Comparison of ENCODE assay signal across 8 mouse cellular contexts in genomic region chr8:84656641-84657126, GRCm38 (mm10). TPM values are rescaled to one million over a fixed set of nuclear protein-coding genes. Genes with fewer than 3 reads are reported as not detected.
DNase-seq lines count a peak whose midpoint lies in the region.

No protein-coding gene starts in this region.

- DNase-seq in cerebellum, adult 18-20 months = peak; percentile 49 to 56
- no peak for DNase-seq in cerebellum, adult 9-10 months
- peak; percentile 91 for DNase-seq in embryo, embryonic 11 days
- peak; percentile 89 for DNase-seq in heart, adult 8-10 months (ENCODE audit: low spot score)
- DNase-seq in kidney, adult 8-10 months = peak; percentile 91 to 92
- peak; percentile 95 for DNase-seq in lung, postnatal 10 days
- peak; percentile 60 for DNase-seq in ovary, postnatal 36 days (ENCODE audit: low spot score)
- no peak for DNase-seq in layer of hippocampus, postnatal 14 days (ENCODE audit: low spot score in 2 of 2)

RNA-seq across cellular contexts. Expression of gene Ier2, which starts 6.0 kb away (rescaled TPM):
- total RNA-seq in heart, adult 8-10 months (2022) = 10 to 100 TPM; 12.8 to 26.9 (median 17.4) TPM
- total RNA-seq in layer of hippocampus, postnatal 14 days (2021) = 10 to 100 TPM in 1 of 2 experiments, 1 to 10 TPM in 1; 9.5 to 12.5 TPM

RNA-seq across cellular contexts. Expression of gene Trmt1, which starts 29.4 kb away (rescaled TPM):
- 10 to 100 TPM; 30.9 to 41.7 (median 38.5) TPM for total RNA-seq in heart, adult 8-10 months (2022)
- total RNA-seq in layer of hippocampus, postnatal 14 days (2021) = 10 to 100 TPM; 82.9 to 97.3 TPM

RNA-seq across cellular contexts. Expression of gene Nacc1, which starts 31.0 kb away (rescaled TPM):
- total RNA-seq in heart, adult 8-10 months (2022) = 10 to 100 TPM; 26.7 to 36.0 (median 33.4) TPM
- total RNA-seq in layer of hippocampus, postnatal 14 days (2021) = 10 to 100 TPM; 84.0 to 85.6 TPM

RNA-seq across cellular contexts. Expression of gene Lyl1, which starts 44.6 kb away (rescaled TPM):
- 1 to 10 TPM; 3.5 to 4.8 (median 4.3) TPM for total RNA-seq in heart, adult 8-10 months (2022)
- 1 to 10 TPM; 3.4 to 4.2 TPM for total RNA-seq in layer of hippocampus, postnatal 14 days (2021)

Comparison
In these comparisons a context has a peak if more than half of its experiments do, and no peak if none do; other contexts are left out.
1. DNase-seq: peak in cerebellum, adult 18-20 months (2 of 2), embryo, embryonic 11 days (single experiment), heart, adult 8-10 months (single experiment), kidney, adult 8-10 months (2 of 2), lung, postnatal 10 days (single experiment) and ovary, postnatal 36 days (single experiment); none in cerebellum, adult 9-10 months (single experiment) and layer of hippocampus, postnatal 14 days (0 of 2).